Mouse (Mus musculus) brain, embryonic 14.5 days (tissue): Measurements from ENCODE around the gene Mphosph9.

ENCODE experiments used
- CTCF ChIP-seq: fragments of 200-500 bp; IDR thresholded peaks from 2 replicates; pipeline ENCODE4 v1.5.1; 2012; ENCODE audit warnings: inconsistent platforms, mild to moderate bottlenecking, moderate library complexity, borderline replicate concordance; ENCODE audit not compliant: insufficient read depth, insufficient read length; ENCODE audit errors: extremely low read depth
- POLR2A ChIP-seq: fragments of 200-500 bp; IDR thresholded peaks from 2 replicates; pipeline ENCODE4 v1.6.1; 2012; ENCODE audit warnings: mild to moderate bottlenecking, inconsistent platforms, borderline replicate concordance; ENCODE audit not compliant: poor library complexity, insufficient read depth, insufficient read length, severe bottlenecking; ENCODE audit errors: extremely low read depth

- no peak for TF ChIP-seq POLR2A
- no peak for TF ChIP-seq CTCF
Measured at GRCm38 (mm10) chr5:124232360-124233143, 95.2 kb downstream of the Mphosph9 start.
